Mouse (Mus musculus): ENCODE results near the gene Camkmt.

- TF ChIP-seq GATA1 (IDR thresholded peaks at IDR 0.05; ENCODE audit: low read length) (no peak), TAL1 (IDR thresholded peaks at IDR 0.05; ENCODE audit: low read length) (no peak)
These were observed 99.7 kb downstream of the Camkmt start for GRCm38 (mm10) chr17:85190128-85190435.

All from erythroblast, embryonic 14.5 days (primary cell).